Mouse (Mus musculus) MN1 (cell line): ENCODE data around the gene Nfyc.
A peak's percentile ranks its signal among the peaks of the same experiment; 100 is the strongest.

Experiments used
- DNase-seq: peaks from one replicate; pipeline ENCODE4 v3.0.0-alpha.2; 2016; ENCODE audit warnings: low spot score

Gene Nfyc

DNA sequence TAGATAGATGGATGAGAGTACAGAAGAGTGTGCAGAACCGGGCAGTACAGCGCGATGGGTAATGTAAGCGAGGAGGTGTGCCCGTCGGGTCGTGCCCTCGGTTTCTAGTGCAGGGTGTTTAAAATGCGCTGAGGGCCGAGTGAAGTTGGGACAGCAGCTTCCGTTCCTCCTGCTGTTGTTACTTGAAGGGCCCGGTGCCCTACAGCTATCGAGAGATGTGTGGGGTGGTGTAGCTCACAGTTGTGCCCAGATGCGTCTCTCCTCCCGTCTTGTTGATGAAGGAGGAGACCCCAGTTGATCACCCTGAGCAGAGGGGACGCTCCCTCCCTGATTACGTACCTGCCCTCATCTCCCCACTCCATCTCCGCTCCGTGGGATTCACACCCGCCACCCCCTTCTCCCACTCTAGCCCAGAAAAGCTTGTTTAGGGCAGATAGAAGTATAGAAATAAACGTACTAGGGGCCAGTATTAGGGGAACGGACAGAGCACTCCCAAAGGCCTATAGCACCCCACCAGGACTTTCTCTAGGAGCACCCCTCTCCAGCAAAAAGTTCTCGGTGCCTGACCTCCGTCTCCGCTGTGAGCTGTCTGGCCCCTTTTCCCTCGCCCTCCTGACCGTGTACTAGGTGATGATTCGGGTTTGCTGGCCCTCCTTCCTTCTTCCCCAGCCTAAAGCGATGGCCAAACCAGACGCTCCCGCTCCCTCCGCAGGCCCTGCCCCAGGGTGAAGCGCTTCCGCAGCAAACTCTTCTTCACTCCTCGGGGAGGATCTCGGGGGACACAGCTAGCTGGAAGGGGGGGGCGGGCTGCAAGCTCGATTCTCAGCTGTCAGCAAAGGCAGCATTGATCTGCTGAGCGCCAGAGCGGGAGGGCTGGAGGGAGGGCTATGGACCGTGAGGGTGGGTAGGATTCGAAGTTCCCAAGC lies 83.2 kb downstream of the Nfyc start, which contains the start of gene Kcnq4:
Gene Kcnq4 (minus strand): TSS at position 672 of the 926 bp plus-strand sequence.
- no peak for DNase-seq

DNA sequence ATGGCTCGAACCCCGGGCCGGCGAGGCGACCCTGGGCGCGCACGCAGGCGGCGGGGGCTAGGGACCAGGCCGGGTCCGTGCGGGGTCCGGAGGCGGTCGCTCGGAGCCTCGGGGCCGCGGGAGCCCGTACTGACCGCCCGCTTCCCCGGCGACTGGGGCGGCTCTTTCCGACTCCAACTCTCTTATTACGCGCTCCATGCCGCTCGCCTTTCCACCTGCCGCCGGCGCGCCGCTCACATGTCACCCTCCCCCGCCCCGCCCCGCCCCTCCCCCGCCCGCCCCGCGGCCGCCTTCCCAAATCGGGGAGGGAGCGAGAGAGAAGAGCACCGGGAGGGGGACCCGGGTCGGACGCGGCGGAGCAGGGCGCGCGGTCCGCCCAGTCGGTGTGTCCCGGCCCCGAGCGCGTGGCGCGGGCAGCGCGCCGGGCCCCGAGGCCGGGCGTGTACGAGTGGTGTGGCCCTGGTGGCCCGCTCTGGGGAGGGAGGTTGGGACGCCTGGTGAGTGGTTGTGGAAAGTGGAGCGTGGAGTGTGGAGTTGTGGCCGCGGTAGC lies 84.1 kb downstream of the Nfyc start:
- DNase-seq: no peak

GRCm38 (mm10) chr4:120746552-120747150 lies 84.7 kb downstream of the Nfyc start:
- DNase-seq: no peak

- DNase-seq: no peak
Measured at GRCm38 (mm10) chr4:120745731-120746551, 85.4 kb downstream of the Nfyc start.

DNA sequence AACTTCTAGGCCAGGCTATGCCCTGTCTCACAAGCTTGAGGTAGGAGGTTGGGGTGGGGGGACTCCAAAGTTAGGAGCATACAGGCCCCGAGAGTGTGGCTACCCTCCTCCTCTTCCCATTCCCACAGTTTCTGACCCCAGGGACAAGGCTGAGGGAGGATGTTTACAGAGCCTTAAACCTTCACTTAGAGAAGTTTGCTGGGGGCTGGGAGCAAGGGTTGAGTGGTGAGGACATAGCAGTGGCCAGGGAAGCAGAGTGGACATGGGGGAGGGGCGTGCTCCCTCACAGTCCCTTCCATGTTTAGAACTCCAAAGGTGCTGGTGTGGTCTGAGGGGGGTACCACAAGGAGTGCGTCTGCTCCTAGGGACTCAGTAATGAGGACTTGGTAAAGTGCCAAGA lies 87.7 kb downstream of the Nfyc start:
- DNase-seq: no peak

DNA sequence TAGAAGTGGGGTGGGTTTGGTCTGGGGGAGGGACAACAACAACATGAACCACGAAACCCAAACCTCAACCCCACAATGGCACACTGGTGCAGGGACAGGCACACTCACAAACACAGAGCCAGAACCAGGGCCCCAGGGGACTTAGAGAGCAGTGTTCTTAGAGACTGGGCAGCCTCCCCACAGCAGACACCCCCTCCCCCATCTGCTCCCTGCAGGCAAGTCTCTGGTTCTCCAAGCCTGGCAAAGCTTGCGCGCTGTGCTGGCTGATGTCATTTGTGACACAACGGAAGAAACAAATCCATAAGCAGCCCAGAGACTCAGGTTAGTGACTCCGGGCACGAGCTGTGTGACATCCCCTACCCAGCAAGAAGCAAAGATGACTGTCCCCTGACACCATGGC lies 90.1 kb downstream of the Nfyc start:
- DNase-seq: peak; percentile 65

GRCm38 (mm10) chr4:120734012-120734622 lies 97.3 kb downstream of the Nfyc start:
- DNase-seq: no peak

DNA sequence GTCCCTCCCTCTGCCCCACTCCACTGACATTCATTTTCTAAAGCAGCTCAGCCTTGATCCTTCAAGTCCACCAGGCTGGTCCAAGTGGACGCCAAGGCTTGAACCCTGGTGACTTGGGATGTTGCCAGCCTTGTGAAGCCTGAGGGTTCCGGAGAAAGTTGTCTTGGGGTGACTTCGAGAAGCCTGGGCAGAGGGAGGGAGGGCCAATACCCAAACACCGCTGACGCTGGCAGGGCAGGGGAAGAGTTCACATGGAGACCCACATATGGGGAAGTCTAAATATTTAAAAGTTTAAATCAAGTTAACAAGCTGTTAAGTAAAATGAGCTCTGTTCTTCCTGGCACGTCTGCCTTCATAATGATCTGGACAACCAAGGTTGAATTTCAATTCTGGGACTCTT lies 98.6 kb downstream of the Nfyc start:
- no peak for DNase-seq

DNA sequence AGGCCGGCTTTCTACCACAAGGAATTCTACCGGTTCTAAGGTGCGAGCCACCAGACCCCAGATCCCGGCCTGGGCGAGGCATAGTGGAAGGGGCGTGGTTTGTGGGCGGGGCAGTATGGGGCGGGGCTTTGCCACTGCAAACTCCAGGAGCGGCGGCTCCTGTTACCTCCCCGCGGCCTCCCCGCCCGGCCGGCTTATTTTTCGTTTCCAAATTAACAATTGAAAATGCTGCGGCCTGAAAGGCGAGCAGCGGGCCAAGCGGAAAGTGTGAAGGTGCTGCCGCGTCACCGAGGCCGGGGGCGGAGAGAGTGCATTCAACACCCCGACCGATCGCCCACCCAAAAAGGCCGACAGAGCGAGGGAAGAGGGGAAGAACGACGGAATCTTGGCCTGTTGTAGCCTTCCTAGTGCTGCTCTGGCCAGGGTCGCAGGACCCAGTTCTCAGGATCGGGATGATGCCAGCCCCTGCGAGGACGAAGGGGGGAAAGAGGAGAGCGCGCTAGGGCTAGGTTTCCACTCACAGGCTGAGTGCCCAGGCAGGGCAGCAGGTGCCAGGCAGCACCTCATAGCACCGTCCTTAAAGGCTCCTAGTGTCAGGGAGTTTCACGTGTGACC lies 100.2 kb downstream of the Nfyc start:
- peak; percentile 23 for DNase-seq

GRCm38 (mm10) chr4:120730574-120730973 lies 100.8 kb downstream of the Nfyc start:
- DNase-seq: no peak

GRCm38 (mm10) chr4:120730146-120730545 lies 101.2 kb downstream of the Nfyc start:
- peak; percentile 43 for DNase-seq

DNA sequence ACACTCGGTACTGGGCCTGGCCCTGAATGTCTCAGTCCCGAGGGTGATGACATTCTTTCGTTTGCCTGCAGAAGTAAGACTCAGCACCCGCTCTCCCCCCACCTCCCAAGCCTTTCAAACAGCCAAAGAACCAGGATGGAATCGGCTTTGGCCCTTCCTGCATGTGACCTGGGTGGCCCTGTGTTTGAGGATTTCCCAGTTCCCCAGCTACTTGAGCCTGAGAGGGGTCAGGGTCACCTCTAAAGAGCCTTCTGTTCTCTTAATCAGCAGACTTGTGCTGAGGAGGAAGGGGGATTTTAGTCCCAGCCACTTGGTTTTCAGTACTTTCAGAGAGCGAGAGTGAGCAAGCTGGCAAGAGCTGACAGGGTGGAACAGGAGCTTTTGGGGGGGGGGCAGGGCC lies 101.9 kb downstream of the Nfyc start:
- DNase-seq: no peak

DNA sequence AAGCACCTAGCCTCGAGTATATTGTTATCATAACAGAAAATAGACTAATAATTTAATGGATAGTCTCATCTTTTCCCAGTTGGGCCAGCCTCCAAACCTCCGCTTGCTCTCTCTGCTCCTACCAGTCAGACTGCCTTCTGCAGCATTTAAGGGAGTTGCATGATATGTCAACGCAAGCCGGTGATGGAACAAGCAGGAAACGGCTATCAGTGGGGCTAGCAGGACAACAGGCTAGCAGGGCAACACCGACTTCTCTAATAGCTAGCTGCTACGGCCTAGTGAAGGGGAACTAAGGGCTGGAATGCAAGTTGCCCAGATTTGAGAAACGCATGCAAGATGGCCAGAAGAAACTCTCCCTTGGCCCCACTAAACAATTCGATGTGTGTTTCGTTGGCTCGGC lies 103.5 kb downstream of the Nfyc start:
- DNase-seq: no peak

DNA sequence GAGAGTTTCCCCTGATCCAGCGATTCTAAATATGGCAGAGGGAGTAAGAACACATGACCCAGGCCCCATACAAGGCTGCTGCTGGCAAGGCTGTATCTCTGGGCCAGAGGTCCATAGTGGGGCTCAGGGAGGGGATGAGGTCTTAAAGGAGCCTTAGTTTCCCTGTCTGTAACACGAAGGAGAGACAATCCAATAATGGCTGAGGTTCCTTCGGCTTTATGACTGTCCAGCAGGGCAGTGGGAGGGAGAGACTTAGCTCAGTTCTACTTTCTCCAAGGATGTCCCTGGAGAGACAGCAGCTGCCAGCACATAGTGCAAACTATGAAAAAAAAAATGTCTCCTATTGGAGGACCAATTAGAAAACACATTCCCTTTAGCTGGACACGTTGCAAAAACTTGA lies 105.2 kb downstream of the Nfyc start:
- no peak for DNase-seq

- DNase-seq: no peak
Measured at GRCm38 (mm10) chr4:120725516-120726090, 105.8 kb downstream of the Nfyc start.

- no peak for DNase-seq
Measured at GRCm38 (mm10) chr4:120721574-120721973, 109.8 kb downstream of the Nfyc start.

GRCm38 (mm10) chr4:120719152-120719551 lies 112.2 kb downstream of the Nfyc start:
- DNase-seq: no peak

DNA sequence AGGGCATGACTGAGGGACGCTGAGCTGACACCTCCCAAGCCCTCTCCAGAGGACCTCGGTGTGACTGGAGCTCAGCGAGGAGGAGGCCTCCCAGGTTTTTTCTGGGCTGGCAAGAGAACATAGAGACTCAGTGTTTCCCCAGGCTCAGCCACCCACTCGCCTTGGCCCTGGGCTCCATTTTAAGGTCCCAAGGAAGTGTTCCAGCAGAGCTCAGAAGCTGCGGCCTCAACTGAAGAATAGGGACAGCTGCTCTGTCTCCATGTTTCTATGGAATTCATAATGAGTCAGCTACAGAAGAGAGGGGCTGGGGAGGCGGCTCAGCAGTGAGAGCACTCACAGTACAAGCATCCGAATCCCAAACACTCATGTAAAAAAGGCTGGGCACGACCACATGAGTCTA lies 113.8 kb downstream of the Nfyc start:
- no peak for DNase-seq

DNA sequence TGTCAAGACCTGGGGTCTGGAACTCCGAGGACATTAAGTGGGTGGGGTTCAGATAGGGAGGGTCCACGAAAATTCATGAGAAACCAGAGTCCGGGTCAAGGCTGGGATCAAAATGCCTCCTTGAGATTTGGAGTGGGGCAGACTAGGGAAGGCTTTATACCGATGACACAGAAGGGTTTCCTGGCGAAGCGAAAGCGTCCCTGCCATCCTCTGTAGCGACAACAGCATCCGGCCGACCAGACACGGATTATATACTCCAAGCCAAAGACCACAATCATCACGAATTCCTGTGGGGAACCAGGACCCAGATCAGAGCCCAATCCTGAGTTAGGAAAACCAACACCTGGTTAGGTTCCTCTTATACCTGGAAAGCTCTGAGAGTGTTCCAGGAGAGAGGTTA lies 114.6 kb downstream of the Nfyc start:
- no peak for DNase-seq

- DNase-seq: no peak
Measured at GRCm38 (mm10) chr4:120716141-120716571, 115.2 kb downstream of the Nfyc start.
